8 mouse cellular contexts compared by ENCODE assay signal in genomic region chr4:136741840-136742239, GRCm38 (mm10).
DNase-seq lines count a peak whose midpoint lies in the region; ATAC-seq and TF ChIP-seq lines count a peak whose summit lies in the region.

No protein-coding gene starts in this region.

- H3K4me1 ChIP-seq in ES-E14 (ENCODE audit: control insufficient read depth in 2 of 2, insufficient read depth in 2 of 2, low read length in 2 of 2, poor library complexity in 1 of 2): peaks cover 0 to 24% of the 10 kb centered on the region in 2 experiments; a peak in 2 of 4 replicates
- H3K4me1 ChIP-seq in stomach, embryonic 15.5 days: peaks cover 37% of the 10 kb centered on the region

- H3K27me3 ChIP-seq in stomach, embryonic 15.5 days (replicated peaks): no peaks in the 10 kb centered on the region

- 62% methylated on average over 14 of the region's 14 CpGs for WGBS in stomach, embryonic 15.5 days

- no peak for ATAC-seq in stomach, embryonic 15.5 days (ENCODE audit: insufficient read depth, low FRiP score, low read depth)

- in situ Hi-C loops in ES-E14 (cut with MboI; ENCODE audit: low sequenced_read_pairs in 2 of 2, unreplicated experiment in 2 of 2): no loop called here

- no peaks in the 10 kb centered on the region for H3K36me3 ChIP-seq in ES-E14 (ENCODE audit: control insufficient read depth, insufficient read depth, low read length, poor library complexity, severe bottlenecking)
- H3K36me3 ChIP-seq in stomach, embryonic 15.5 days: no peaks in the 10 kb centered on the region

- H3K27ac ChIP-seq in ES-E14 (ENCODE audit: insufficient read depth, low read depth, low read length, poor library complexity, severe bottlenecking): no peak overlapping the region
- peak overlapping the region; percentile 72; the same call in 1 of the 2 replicates for H3K27ac ChIP-seq in stomach, embryonic 15.5 days

- H3K9ac ChIP-seq in ES-E14 (ENCODE audit: insufficient read depth, low read depth, low read length, poor library complexity, severe bottlenecking): 0 out of 2 replicates have a peak overlapping the region, but pooled peaks have one; percentile 26
- no peak overlapping the region for H3K9ac ChIP-seq in stomach, embryonic 15.5 days

- intact Hi-C loops in left cerebral cortex, postnatal 10 days (cut with DNase I): loop anchor here (10.0 kb wide), 1 partner anchor 93 kb away; the partner anchor contains the start of gene Ephb2

- no peak overlapping the region for H3K4me2 ChIP-seq in stomach, embryonic 15.5 days

- H3K9me3 ChIP-seq in ES-E14 (ENCODE audit: control insufficient read depth, insufficient read depth, low read depth, low read length): no peaks in the 10 kb centered on the region
- H3K9me3 ChIP-seq in stomach, embryonic 15.5 days: no peaks in the 10 kb centered on the region

- 0 out of 4 replicates have a peak overlapping the region, but pooled peaks of 1 of the 2 experiments have one; percentile 9 for H3K4me3 ChIP-seq in ES-E14 (ENCODE audit: insufficient read depth in 1 of 2, low read depth in 1 of 2, low read length in 2 of 2, poor library complexity in 1 of 2, severe bottlenecking in 1 of 2)
- no peak overlapping the region for H3K4me3 ChIP-seq in stomach, embryonic 15.5 days (replicated peaks)

- no peak for DNase-seq in ES-E14 (ENCODE audit: low read depth, low spot score)
- peak; percentile 94 for DNase-seq in brain, adult 2 months (ENCODE audit: low read depth, low spot score)
- DNase-seq in heart, postnatal 4 days: peak; percentile 33
- peak; percentile 85 to 89 for DNase-seq in left cerebral cortex, postnatal 10 days (ENCODE audit: extremely low spot score in 1 of 2, low spot score in 2 of 2)
- DNase-seq in urinary bladder, adult 2 months (ENCODE audit: low spot score): no peak
- DNase-seq in gastrocnemius, postnatal 10 days: no peak
- DNase-seq in urinary bladder, postnatal 25 days (ENCODE audit: low spot score): no peak

TF ChIP-seq in ES-E14, 5 proteins besides CTCF, POLR2A, EP300 and RAD21:
- TF ChIP-seq ZNF384 (IDR thresholded peaks at IDR 0.05; ENCODE audit: low read depth, low read length) (no peak), ZC3H11A (IDR thresholded peaks at IDR 0.05; ENCODE audit: borderline replicate concordance, low read depth, low read length) (no peak), HCFC1 (IDR thresholded peaks at IDR 0.05; ENCODE audit: borderline replicate concordance, insufficient read depth, low read length) (no peak), CHD2 (IDR thresholded peaks at IDR 0.05; ENCODE audit: low read depth, low read length) (no peak), MAFK (IDR thresholded peaks at IDR 0.05; ENCODE audit: insufficient read depth, low read depth, low read length) (no peak)
TF ChIP-seq in ES-E14: peak in this region for 0.

Comparison
In these comparisons a context has a peak if more than half of its experiments do, and no peak if none do; other contexts are left out.
1. DNase-seq: peak in brain, adult 2 months (single experiment), heart, postnatal 4 days (single experiment) and left cerebral cortex, postnatal 10 days (2 of 2); none in ES-E14 (single experiment), urinary bladder, adult 2 months (single experiment), gastrocnemius, postnatal 10 days (single experiment) and urinary bladder, postnatal 25 days (single experiment).